Mouse (Mus musculus) midbrain, postnatal 0 days (tissue): ENCODE data around the gene Ino80e. TPM values are rescaled to one million over a fixed set of nuclear protein-coding genes. Genes with fewer than 3 reads are reported as not detected.
A peak's percentile ranks its signal among the peaks of the same experiment; 100 is the strongest.

Source experiments
- ATAC-seq: fragments of 200-750 bp; cut with Nextera tagmentation; 2 replicates; pipeline ENCODE4 v1.8.0; 2017; ENCODE audit warnings: moderate number of reproducible peaks, mild to moderate bottlenecking, moderate TSS enrichment, moderate library complexity; ENCODE audit not compliant: low FRiP score
- DNase-seq: peaks from one replicate; pipeline ENCODE4 v3.0.0-alpha.2; 2015; ENCODE audit warnings: low spot score
- H3K27ac ChIP-seq: fragments of 300-500 bp; sonication (generic); 2 replicates; pipeline ENCODE4 v1.5.1; 2014; ENCODE audit warnings: low read depth, mild to moderate bottlenecking, low read length, mixed read lengths
- H3K27me3 ChIP-seq: fragments of 300-500 bp; sonication (generic); 2 replicates; pipeline ENCODE4 v1.6.1; 2014; ENCODE audit warnings: low read length, control low read depth, mixed read lengths; ENCODE audit not compliant: insufficient read depth
- H3K36me3 ChIP-seq: fragments of 300-500 bp; sonication (generic); 2 replicates; pipeline ENCODE4 v1.6.1; 2014; ENCODE audit warnings: low read length, control low read depth, mixed read lengths; ENCODE audit not compliant: insufficient read depth
- H3K4me1 ChIP-seq: fragments of 300-500 bp; sonication (generic); 2 replicates; pipeline ENCODE4 v1.6.1; 2014; ENCODE audit warnings: mild to moderate bottlenecking, control low read depth, antibody characterized with exemption, low read length, mixed read lengths; ENCODE audit not compliant: insufficient read depth
- H3K4me2 ChIP-seq: fragments of 300-500 bp; sonication (generic); 2 replicates; pipeline ENCODE4 v1.6.1; 2014; ENCODE audit warnings: low read depth, mild to moderate bottlenecking, low read length, mixed read lengths; ENCODE audit not compliant: poor library complexity, severe bottlenecking
- H3K4me3 ChIP-seq: fragments of 300-500 bp; sonication (generic); 2 replicates; pipeline ENCODE4 v1.5.1; 2014; ENCODE audit warnings: low read depth, mild to moderate bottlenecking, low read length, moderate library complexity
- H3K9ac ChIP-seq: fragments of 300-500 bp; sonication (generic); replicated peaks from 2 replicates; pipeline ENCODE4 v1.6.1; 2014; ENCODE audit warnings: mild to moderate bottlenecking, low read length, moderate library complexity, mixed read lengths; ENCODE audit not compliant: poor library complexity, severe bottlenecking
- H3K9me3 ChIP-seq: fragments of 300-500 bp; sonication (generic); 2 replicates; pipeline ENCODE4 v1.6.1; 2016; ENCODE audit warnings: low read length, control low read depth
- CTCF ChIP-seq: IDR thresholded peaks from 2 replicates; pipeline ENCODE4 v1.5.1; 2016; ENCODE audit warnings: antibody characterized with exemption, mild to moderate bottlenecking
- WGBS: fragments of 180-500 bp; shearing (Covaris S2); extraction: QIAGEN DNeasy Blood & Tissue Kit; methylation state at CpG from one replicate; pipeline ENCODE4 v1.1.7; 2014; 5-methylcytosine and 5-hydroxymethylcytosine counted together
- polyA plus RNA-seq: library from polyadenylated mRNA; unstranded; fragments of >200 nt; fragmentation: Nextera tagmentation; extraction: Ambion mirVana; gene quantifications from 2 replicates; pipeline ENCODE4 v1.2.1, GENCODE M21; 2015
- total RNA-seq: library from RNA; depleted of rRNA; stranded (reverse); fragments of >200 nt; gene quantifications from 2 replicates; pipeline ENCODE4 v1.2.3, GENCODE M21; 2014

Gene Ino80e
- total and polyA plus RNA-seq, 2 experiments from 2014 or later: 55.0 to 87.8 TPM

DNA sequence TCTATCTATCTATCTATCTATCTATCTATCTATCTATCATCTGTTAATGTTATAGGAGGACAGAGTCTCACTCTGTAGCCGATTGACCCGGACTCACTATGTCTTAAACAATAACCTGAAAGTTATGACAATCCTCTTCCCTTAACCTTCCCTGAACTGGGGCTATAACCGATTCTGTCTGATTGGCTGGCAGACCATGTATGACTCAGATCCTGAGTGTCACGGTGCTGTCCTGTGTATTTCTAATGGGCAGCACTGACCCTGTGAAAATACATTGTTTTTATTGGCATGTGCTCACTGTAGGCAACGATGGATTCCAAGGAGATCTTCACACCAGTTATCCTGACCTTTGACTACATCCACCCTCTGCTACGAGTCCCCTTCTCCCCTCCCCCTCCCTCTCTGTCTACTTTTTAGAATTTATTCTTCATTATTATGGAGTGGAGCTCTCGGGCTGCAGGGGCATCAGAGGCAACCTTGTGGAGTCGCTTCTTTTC is 46.4 kb downstream of the Ino80e start:
- Histone ChIP-seq H3K4me1 (no peaks in the 10 kb centered on the region), H3K27ac (no peak overlapping the region), H3K9me3 (no peaks in the 10 kb centered on the region), H3K4me2 (no peak overlapping the region), H3K9ac (no peak overlapping the region), H3K36me3 (no peaks in the 10 kb centered on the region), H3K4me3 (no peak overlapping the region), H3K27me3 (no peaks in the 10 kb centered on the region)
- WGBS: 50% methylated on average over 8 of the region's 8 CpGs
- TF ChIP-seq CTCF: no peak
- DNase-seq: no peak
- no peak for ATAC-seq

DNA sequence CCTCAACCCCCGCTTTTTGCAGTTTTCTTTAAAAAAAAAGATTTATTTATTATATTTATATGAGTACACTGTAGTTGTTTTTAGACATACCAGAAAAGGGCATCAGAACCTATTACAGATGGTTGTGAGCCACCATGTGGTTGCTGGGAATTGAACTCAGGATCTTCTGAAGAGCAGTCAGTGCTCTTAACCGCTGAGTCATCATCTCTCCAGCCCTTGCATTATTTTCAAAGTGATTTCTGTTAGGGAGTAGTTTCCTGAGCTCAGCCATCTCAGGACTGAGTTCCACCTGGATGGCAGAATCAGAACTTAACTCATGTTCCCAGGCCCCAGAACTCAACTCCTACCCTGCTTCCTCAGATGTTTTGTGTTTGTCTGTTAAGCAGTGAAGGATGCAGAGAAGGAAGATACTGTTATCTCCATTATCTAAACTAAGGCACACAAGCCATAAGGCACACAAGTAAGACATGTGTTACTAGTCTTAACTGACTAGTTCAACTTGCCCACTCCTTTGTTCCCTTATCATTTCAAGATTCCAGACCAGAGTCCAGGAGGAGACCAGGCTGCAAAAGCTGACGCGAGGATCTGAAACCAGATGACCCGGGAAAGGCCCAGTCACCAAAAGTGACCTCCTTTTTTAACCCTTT is 52.3 kb downstream of the Ino80e start:
- Histone ChIP-seq H3K9me3 (no peaks in the 10 kb centered on the region), H3K9ac (no peak overlapping the region), H3K27ac (no peak overlapping the region), H3K4me2 (peak overlapping the region; percentile 83), H3K4me1 (peaks cover 6% of the 10 kb centered on the region; the same call in 1 of the 2 replicates), H3K4me3 (no peak overlapping the region), H3K27me3 (no peaks in the 10 kb centered on the region), H3K36me3 (no peaks in the 10 kb centered on the region; the same call in 1 of the 2 replicates)
- no peak for DNase-seq
- ATAC-seq: no peak
- 69% methylated on average over 5 of the region's 5 CpGs for WGBS
- no peak for TF ChIP-seq CTCF

DNA sequence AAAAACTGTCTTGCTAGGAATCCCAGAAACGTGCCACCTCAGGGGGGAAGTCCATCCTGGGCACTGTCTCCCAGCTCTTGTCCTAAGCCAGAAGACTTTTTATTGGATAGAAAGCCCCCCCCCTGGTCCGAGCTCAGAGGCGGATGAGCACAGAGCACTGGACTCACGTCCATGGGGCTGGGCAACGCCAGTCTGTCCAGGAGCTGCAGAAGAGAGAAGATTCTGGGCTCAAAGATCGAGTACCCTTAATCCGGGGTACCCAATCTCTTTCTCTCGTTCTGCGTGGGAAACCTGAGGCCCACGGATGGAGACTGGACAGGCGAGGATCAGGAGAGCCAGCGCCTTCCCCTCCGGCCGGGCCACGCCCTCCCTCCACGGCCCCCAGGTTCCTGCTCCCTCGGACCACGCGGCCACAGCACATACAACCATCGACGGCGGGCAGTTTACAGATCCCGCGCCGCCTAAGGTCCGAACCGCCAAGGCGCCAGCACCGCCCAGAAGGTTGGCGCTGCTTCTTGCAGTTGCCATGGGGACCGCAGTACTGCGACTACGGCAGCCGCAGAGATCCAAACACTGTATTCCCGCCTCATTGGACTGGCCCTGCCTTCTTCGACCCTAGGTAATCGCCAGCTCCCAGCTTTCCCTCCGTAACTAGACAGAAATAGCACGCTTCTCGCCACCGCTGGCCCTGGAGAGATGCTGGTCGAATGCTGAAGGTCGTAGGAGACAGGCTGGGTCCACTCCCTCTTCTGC is 53.3 kb downstream of the Ino80e start:
- Histone ChIP-seq H3K4me1 (peaks cover 6% of the 10 kb centered on the region; the same call in 1 of the 2 replicates), H3K27ac (peak overlapping the region; percentile 73), H3K36me3 (no peaks in the 10 kb centered on the region; the same call in 1 of the 2 replicates), H3K4me2 (peak overlapping the region; percentile 83), H3K27me3 (no peaks in the 10 kb centered on the region), H3K4me3 (peak overlapping the region; percentile 73), H3K9me3 (no peaks in the 10 kb centered on the region), H3K9ac (peak overlapping the region; percentile 72)
- WGBS: under 1% methylated on average over 38 of the region's 43 CpGs
- peak; percentile 29; the same call in 1 of the 2 replicates for TF ChIP-seq CTCF
- ATAC-seq: peak; percentile 93
- DNase-seq: peak; percentile 94

DNA sequence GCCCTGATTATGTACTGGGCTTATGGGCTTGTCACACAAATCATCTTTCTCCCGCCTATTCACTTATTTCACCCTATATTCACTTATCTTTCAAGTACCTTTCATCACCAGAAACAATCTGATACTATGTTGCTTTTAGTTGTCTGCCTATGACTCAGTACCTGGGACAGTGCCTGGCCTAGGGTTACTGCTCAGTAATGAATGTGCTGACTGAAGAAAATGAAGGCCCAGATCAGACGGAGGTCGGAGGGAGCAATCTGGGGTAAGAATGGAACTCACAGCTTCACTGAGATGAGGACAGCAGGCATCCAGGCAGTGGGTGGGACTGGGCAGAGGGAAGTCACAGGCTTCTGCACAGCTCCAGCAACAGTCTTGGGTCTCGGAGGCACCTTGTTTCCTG is 54.8 kb downstream of the Ino80e start:
- Histone ChIP-seq H3K36me3 (peaks cover 4% of the 10 kb centered on the region; the same call in 1 of the 2 replicates), H3K4me3 (no peak overlapping the region), H3K27me3 (no peaks in the 10 kb centered on the region), H3K9me3 (no peaks in the 10 kb centered on the region), H3K9ac (no peak overlapping the region), H3K27ac (no peak overlapping the region), H3K4me1 (peaks cover 6% of the 10 kb centered on the region; the same call in 1 of the 2 replicates), H3K4me2 (no peak overlapping the region)
- ATAC-seq: no peak
- 82% methylated on average over 4 of the region's 4 CpGs for WGBS
- no peak for TF ChIP-seq CTCF
- no peak for DNase-seq

DNA sequence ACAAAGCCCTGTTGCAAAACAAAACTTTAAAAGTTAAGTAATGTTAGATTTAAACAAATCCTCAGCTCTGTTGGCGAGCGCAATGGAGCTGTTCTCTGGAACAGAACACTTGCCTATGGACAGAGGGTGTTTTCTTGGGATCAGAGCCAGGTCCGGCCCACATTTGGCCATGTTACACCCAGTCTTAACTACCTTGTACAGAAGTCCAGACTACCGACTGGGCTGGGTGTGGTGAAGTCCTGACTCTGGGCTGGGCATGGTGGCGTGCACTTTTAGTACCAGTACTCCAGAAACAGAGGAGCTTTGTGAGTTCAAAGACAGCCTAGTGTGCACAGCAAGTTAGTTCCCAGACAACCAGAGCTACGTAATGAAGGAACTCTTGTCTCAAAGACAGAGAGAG is 55.2 kb downstream of the Ino80e start:
- DNase-seq (no peak), ATAC-seq (no peak)
- TF ChIP-seq CTCF: no peak
- WGBS: 88% methylated on average over 6 of the region's 6 CpGs
- Histone ChIP-seq H3K9ac (no peak overlapping the region), H3K4me1 (peaks cover 6% of the 10 kb centered on the region; the same call in 1 of the 2 replicates), H3K36me3 (peaks cover 4% of the 10 kb centered on the region; the same call in 1 of the 2 replicates), H3K27me3 (no peaks in the 10 kb centered on the region), H3K9me3 (no peaks in the 10 kb centered on the region), H3K4me2 (no peak overlapping the region), H3K27ac (no peak overlapping the region), H3K4me3 (no peak overlapping the region)

DNA sequence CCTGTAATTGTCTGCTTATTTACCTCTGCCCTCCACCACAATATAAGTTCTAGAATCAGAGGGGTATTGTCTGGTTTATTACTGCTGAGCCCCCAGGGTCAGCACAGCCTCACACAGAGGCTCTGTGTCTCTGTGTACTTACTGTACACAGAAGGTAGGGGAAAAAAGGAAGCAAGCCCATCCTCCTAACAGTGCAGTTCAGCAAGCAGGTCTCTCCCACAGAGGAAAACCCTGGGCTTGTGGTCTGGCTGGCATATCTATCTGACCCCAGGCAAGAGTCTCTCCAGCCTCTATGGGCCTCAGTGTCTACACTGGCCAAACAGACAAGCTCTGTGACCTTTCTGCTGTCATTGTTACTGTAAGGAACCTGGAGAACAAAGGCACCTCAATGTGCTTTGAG is 58.4 kb downstream of the Ino80e start:
- H3K4me1 ChIP-seq: peaks cover 14% of the 10 kb centered on the region
- no peak for TF ChIP-seq CTCF
- ATAC-seq (no peak), DNase-seq (no peak)
- no peak overlapping the region for H3K4me3 ChIP-seq
- H3K9ac ChIP-seq: no peak overlapping the region
- no peak overlapping the region for H3K4me2 ChIP-seq
- H3K27ac ChIP-seq: no peak overlapping the region
- H3K36me3 ChIP-seq: peaks cover 4% of the 10 kb centered on the region; the same call in 1 of the 2 replicates
- no peaks in the 10 kb centered on the region for H3K27me3 ChIP-seq
- H3K9me3 ChIP-seq: no peaks in the 10 kb centered on the region
